Mouse (Mus musculus) adrenal gland, adult (tissue): ENCODE measurements around the gene Sdhaf1.
A peak's percentile ranks its signal among the peaks of the same experiment; 100 is the strongest.

ENCODE experiments used
- DNase-seq, 2 experiments: peaks; one replicate each; pipeline ENCODE4 v3.0.0; 2022 to 2023; ENCODE audit warnings: low spot score in 1 of 2; ENCODE audit not compliant: inconsistent age in 2 of 2

Gene Sdhaf1

DNA sequence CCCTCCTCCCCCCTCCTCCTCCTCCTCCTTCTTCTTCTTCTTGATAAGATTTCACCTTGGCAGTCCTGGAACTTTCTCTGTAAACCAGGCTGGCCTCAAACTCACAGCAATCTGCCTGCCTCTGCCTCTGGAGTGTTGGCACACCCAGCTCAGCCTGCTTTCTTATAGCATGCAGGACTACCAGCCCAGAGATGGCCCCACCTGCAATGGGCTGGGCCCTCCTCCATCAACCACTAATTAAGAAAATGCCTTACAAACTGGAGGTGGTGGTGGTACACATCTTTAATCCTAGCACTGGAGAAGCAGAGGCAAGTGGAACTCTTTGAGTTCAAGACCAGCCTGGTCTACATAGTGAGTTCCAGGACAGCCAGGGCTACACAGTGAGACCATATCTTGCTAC lies 2.7 kb upstream of the Sdhaf1 start:
- DNase-seq, result no peak

DNA sequence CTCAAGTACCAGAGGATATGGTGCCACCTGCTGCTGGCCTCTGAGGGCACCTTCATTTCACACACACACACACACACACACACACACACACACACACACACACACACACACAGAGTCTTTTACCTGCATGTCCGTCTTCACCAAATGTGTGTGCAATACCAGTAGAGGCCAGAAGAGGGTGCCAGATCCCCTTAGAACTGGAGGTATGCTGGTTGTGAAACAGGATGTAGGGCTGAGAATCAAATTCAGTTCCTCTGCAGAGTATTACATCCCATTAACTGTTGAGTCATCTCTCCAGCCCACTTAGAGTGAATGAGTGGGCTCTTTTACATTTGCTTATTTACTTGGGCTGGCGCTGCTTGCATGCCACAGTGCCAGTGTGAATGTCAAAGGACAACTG lies 1.7 kb upstream of the Sdhaf1 start:
- DNase-seq, result peak in 1 of 2 experiments; percentile 73

DNA sequence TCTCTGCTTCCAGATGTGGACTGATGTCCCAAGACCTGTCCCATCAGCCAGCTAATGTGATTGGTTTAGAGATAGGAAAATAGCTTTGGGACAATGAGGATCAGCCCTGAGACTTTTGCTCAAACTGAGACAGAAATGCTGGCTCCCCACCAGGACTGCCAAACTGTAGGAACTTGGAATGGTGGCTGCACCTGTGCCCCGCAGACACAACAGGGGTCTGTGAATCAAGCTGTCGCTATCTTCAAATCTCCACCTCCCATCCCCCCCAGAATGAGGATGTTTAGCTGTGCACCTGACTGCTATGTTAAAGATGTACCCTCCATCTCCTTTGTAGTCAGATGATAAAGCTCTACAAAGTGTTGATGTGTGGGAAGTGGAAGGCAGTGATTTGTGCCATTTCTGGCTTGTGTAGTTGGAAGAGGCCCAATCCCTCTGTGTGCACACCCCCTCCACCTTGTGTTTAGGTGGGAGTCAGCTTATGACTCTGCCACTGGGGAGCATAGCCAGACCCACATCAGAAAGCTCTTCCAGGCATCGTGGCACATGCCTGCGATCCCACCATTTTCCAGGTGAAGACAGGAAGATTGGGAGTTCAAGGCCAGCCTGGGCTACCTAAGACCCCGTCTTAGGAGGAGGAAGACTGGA lies 727 bp upstream of the Sdhaf1 start:
- DNase-seq, result no peak

DNA sequence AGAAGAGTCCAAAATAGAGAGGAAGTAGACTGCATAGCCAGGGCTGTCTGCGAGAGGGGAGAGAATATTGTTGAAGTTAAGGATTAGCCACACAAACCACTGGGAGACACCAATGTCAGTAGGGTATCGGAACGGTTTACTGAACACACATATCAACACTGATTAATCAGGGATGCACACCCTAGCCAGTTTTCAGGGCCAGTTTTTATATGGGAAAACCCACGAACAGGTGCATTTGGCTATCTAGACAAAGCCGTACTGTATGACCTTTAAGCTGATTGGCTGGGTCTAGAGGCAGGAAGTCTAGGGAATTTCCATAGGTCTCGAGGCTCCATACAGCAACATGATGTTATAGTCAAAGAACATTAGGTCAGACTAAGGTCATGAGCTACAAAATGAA lies 830 bp downstream of the Sdhaf1 start:
- no peak for DNase-seq

DNA sequence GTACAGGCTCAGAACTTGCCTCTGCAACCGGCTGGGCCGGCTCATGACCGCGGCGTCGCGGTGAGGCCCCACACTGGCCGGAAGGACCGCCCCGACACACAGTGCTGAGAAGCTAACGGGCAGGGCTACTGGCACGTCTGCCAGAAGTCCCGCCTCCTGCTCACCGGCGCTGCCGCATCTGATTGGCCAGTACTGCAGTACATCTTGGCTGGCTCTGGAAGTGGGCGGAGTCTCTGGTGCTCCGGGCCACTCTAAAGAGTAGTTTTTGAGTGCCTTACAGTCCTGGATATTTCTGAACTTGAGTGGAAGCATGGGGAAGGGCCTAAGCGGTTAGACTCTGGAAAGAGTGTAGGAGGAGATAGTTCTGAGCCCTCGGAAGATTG lies 1.4 kb downstream of the Sdhaf1 start:
- peak; percentile 98 to 99 for DNase-seq

DNA sequence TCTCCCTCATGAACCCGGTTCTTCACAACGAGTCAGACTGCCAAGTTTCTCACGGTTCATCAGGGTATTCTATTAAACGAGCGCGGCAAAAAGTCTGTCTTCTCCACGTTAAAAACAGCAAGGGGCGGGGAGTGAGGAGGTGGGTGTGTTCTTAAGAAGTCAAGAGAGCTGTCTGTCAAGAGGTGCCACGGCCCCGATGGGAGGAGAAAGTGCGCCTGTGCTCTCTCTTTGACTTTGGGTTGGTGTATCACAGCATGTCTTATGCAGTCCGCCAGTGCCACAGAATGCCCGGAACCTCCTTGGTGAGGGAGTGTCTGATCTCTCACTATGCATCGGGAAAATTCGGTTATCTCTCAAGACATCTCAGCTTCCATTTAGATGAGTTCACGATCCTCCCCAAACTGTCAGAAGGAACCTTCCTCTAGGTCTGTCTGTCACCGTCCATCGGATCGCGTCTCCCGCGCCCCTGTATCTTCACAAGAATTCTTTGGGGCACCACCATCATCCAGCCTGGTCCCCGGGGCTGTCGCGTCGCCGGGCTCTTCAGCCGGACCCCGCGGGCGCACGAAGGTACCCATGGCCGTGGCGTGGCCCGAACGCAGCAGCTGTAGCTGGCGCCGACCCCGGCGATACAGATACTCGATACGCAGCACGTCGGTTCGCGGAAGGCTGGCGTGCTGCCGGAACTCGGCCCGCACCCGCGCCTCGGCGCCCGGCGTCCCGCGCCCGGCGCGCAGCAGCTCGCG lies 2.0 kb downstream of the Sdhaf1 start, which contains the start of gene E130208F15Rik:
E130208F15Rik (plus strand) TSS at position 202 of the 746 bp plus-strand sequence.
- peak; percentile 87 to 93 for DNase-seq

DNA sequence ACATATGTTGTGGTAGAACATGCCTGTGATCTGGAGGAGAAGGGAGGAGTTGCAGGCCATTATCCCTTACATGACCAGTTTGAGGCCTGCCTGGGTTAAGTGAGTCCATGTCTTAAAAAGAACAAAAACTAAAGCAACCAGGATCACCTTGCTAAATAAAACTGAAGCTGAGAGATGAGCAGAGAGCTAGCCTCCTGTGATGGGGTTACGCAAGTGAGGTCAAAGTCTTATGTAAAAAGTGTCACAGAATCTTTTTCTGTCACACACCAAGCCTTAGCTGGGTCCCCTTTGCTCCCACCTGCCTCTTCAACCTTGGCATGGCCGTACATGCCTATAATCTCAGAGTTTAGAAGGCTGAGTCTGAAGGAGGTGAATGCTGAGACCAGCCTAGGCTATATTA lies 2.7 kb downstream of the Sdhaf1 start:
- DNase-seq, result no peak

DNA sequence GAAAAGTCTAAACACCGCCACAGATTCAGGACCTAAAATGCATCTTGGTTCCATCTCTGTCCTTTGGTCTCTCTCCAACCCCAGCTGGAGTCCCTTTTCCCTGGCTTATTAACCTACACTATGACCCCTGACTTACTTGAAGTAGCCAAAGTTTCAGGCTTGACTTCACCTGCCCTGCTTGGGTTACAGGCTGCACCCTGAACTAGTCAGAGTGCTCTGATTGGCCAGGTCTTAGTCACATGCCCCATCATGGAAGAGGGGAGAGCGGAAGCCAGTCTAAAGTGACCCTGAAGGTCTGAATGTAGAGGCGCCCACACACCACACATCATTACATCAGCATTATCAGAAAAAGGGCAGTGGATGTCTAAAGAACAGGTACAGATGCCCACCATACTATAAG lies 5.6 kb downstream of the Sdhaf1 start:
- DNase-seq, result no peak

DNA sequence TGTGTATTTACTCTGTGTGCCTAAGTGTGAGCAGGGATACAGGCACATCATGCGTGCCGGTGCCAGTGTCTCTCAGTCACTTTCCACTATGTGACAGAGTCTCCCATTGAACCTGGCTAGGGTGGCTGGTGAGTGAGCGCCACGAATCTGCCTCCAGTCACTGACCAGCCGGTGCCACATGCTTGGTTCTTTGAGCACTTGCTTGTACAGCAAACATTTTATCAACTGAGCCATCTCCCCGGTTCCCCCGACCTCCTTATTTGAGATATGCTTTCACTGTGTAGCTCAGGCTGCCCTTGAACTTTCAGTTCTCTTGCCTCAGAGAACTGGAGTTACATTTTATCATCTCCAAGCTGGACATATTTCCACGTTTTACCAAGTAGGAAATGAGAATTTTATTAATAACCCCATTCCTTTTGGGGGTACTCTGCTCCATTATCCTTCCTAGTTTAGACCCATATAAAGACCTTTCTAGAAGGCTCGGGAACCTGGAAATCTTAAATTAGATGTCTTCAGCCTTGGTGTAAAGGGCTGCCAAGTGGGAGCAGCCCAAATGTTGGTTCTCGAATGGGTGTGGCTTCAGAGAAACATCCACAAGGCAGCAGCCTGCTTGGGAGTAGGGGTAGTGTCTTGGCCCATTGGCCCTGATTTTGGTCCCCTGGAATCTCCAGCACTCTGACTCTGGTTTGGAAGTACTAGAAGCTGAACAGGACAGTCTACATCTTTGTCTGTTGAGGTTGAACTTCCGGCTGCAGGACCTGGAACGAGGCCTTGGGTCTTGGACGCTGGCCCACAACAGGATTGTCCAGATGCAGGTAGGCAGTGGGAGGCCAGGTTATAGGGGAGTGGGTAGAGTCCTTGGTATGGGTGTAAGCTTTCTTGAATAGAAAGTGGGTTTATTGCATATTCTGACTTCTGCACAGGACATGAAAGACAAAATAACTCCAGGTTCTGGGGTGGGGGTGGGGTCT lies 7.9 kb downstream of the Sdhaf1 start:
- peak; percentile 72 to 81 for DNase-seq

DNA sequence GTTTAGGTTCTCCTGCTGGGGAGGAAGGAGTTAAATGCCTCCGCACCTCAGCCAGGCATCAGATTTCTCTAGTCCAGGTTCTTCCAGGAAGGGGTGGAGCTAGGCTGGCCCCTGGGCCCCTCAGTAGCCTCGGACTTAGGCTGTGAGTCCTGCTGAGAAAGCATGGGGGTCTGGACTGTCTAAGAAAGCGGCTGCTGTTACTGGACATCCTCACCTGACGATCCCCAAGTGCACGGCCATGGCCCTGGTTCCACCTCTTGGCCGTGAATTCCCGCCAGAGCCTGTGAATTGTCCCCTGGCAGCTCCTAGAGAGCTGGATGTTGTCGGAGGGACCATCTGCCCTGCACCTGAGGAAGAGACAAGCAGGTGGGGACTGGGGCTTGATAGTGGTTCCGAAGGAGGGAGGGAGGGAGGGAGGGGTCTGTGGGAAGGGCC lies 9.0 kb downstream of the Sdhaf1 start, which contains the start of gene Syne4:
Syne4 (plus strand) TSS at position 87 of the 435 bp plus-strand sequence.
- peak in 1 of 2 experiments; percentile 54 for DNase-seq

DNA sequence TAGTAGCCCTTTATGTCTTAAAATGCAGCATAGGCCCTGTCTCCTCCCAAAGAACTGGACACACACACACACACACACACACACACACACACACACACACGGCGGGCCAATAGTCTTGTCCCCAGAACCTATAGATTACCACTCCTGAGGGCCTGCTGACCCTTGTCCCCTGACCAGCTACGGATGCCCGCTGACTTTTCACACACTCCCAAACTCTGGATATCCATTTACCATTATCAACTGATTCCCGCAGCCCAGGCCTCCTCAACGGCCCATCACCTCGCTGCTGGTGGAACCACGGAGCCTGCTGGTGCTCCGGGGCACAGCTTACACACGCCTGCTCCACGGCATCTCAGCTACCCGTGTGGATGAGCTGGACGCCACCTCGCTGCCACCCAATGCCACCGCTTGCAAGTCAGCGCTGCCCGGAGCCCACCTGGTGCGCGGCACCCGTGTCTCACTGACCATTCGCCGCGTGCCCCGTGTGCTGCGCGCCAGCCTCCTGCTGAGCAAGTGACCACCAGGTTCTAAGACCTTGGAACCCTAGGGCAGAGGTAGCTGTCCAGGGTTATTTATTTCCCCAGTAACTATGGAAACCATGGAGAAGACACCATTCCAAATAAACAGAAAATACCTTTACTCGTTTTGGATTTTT lies 9.9 kb downstream of the Sdhaf1 start:
- DNase-seq, result no peak

DNA sequence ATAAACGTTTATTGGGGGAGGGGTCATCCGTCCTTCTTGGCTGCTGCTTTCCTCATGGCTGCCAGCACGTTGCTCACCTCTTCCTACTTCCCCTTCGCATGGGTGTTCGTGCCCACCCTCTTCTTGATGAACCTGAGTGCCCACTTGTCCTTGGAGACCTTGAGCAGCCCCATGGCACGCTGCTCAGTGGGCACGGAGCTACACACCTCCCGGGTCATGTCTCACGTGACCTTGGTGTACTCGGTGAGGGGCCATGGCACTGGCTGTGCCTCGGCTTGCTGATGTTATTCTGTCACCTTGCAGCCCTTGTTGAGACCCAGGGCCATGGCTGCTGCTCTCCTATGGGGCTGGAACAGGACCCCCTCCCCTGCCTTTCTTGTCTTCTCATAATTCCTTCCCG lies 13.6 kb downstream of the Sdhaf1 start:
- no peak for DNase-seq

DNA sequence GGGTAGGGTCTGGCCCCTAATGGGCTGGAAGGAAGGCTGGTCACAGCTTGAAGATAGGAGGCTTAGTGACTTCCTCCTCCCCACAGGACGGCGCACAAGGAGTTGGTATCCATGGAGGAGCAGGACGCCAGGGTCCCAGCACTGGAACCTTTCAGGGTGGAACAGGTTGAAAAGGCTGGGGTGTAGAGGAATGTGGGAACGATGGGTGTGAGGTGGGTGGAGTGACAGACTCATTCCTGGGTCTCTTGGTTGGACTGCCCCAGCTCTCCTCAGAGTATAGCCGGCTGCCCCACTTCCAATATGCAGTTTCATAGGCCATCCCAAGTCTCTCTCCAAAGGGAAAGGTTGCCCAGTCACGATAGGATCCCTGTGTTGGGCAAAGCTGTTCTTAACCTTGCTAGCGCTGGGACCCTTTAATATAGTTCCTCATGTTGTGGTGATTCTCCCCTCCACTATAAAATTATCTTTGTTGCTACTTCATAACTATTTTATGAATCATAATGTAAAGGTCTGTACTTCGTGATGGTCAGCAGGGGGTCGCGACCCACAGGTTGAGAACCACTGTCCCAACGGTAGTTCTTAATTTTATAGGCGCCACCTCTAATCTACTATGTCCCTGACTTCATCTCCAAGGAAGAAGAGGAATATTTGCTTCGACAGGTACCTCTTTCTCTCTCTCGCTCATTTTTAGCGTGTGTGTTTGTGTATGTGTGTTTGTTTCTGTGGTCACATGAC lies 14.1 kb downstream of the Sdhaf1 start:
- DNase-seq, result no peak

DNA sequence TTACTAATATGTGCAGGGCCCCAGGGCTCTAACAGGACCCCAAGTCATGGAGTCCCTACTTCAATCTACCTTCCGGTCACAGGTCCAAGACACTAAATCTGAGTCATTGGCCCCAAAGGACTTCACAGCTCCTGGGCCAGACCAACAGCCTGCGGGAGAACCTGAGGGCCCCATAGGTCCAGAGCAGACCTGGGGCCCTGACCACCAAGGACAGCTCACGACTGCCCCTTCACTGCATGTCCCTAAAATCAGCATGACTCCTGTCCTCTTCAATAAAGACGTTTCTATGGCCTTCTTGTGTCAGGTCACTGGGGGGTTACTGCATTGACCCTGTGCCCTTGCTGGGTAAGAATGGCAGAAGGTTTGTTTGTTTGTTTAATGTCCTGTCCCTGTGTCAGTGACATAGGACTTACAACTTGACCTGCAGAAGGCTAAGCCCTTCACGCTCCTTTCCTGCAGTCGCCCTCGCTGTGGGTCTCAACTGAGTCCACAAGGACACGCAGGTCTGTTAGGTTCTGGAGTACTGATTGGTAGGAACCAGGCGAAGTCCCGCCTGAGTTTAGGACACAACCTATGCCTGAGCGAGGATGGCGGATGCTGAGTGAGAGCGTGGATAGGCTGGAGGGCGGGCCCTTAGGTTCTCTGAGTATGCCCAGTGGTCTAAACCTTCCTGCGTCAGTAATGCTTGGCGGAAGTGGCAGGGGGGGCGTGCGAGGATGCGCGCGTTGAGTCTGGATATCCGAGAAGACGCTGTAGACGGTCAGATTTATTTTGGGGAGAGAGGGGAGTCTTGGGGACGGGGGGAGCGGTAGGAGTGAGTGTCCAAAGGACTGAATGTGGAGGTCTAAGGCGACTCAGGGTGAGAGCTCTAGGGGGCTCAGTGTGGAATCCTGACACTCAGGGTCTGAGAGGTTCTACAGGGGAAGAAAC lies 15.4 kb downstream of the Sdhaf1 start, which contains the start of gene Alkbh6:
Alkbh6 (plus strand) TSS at position 642 of the 930 bp plus-strand sequence.
- peak; percentile 96 to 97 for DNase-seq

DNA sequence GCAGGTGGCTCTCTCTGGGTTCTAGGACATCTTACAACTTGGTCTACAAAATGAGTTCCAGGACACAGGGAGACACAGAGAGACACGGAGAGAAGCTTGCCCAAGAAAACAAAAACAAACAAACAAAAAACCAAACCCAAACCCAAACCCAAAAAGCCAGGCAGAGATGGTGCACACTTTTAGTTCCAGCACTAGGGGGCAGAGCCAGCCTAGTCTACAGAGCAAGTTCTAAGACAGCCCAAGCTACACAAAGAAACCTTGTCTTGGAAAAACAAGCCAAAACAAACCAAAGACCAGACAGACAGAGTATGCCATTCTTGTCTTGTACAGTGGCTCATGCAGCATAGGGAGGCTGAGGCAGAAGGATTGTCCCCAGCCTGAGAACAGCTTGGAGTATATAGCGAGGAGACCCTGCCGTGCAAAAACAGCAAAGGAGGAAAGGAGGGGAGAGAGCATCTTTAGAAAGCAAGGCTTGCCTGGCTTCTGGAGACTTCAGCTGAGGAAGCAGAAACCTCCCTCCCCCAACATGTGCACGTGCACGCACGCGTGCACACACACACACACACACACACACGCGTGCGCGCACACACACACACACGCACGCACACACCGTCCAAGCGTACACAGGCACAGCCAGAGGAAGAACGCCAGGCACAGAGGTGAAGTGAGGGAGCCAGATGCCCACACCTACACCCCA lies 17.5 kb downstream of the Sdhaf1 start:
- no peak for DNase-seq

DNA sequence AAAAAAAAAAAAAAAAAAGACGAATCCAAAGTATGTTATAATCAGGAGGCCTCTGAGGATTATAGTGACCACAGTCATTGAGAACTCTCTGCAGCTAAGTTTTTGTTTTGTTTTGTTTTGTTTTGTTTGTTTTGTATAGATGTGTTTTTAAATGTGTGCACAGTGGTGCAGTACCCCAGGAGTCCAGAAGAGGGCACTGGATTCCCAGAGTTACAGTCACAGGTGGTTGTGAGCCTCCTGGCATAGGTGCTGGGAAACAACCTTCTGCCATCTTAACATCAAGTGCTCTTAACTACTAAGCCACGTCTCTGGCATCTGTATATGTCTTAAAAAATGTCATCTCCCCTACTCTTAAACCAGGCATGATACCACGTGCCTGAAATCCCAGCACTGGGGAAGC lies 22.8 kb downstream of the Sdhaf1 start:
- peak in 1 of 2 experiments; percentile 60 for DNase-seq

DNA sequence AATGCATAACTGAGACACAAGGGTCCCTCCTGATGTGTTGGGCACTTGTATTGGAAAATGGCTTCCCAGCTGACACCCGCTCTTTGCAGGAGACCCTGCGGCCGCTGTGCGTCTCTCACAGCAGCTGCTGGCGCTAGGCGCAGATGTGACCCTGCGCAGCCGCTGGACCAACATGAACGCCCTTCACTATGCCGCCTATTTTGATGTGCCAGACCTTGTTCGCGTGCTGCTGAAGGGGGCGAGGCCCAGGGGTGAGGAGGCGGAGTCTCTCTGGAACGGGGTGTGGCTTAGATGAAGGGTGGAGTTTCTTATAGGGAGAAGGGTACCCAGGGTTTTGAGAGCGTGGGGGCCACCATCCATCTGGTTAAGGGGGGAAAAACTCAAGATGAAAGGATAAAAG lies 26.4 kb downstream of the Sdhaf1 start:
- DNase-seq, result no peak

DNA sequence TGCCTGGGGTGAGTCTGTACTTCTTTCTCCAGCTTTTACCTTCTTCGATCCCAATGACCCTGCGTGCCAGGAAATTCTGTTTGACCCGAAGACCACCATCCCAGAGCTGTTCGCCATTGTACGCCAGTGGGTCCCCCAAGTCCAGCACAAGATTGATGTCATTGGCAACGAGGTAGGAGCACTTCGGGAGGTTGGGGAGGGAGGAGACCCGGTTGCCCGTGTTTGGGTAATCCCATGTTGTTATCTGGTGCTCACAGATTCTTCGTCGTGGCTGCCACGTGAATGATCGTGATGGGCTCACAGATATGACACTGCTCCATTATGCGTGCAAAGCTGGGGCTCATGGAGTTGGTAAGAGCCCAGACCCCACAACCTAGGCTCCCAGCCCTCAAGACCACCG lies 26.9 kb downstream of the Sdhaf1 start:
- no peak for DNase-seq
